Mouse (Mus musculus) stomach, embryonic 14.5 days (tissue): ENCODE data around the gene Fhod1. TPM values are rescaled to one million over a fixed set of nuclear protein-coding genes. Genes with fewer than 3 reads are reported as not detected.
A peak's percentile ranks its signal among the peaks of the same experiment; 100 is the strongest.

Source experiments
- ATAC-seq: fragments of 200-750 bp; cut with Nextera tagmentation; 2 replicates; pipeline ENCODE4 v1.8.0; 2017; ENCODE audit warnings: low read depth, moderate TSS enrichment; ENCODE audit not compliant: insufficient number of reproducible peaks, insufficient read depth, low FRiP score
- H3K27ac ChIP-seq: fragments of 300-500 bp; sonication (generic); 2 replicates; pipeline ENCODE4 v1.5.1; 2014; ENCODE audit warnings: mild to moderate bottlenecking, low read length, moderate library complexity, mixed read lengths
- H3K27me3 ChIP-seq: fragments of 300-500 bp; sonication (generic); 2 replicates; pipeline ENCODE4 v1.6.1; 2014; ENCODE audit warnings: low read length, control low read depth, mixed read lengths; ENCODE audit not compliant: control insufficient read depth, insufficient read depth
- H3K36me3 ChIP-seq: fragments of 300-500 bp; sonication (generic); 2 replicates; pipeline ENCODE4 v1.6.1; 2014; ENCODE audit warnings: mild to moderate bottlenecking, control low read depth, low read length, moderate library complexity, mixed read lengths; ENCODE audit not compliant: control insufficient read depth, insufficient read depth
- H3K4me1 ChIP-seq: fragments of 300-500 bp; sonication (generic); 2 replicates; pipeline ENCODE4 v1.6.1; 2014; ENCODE audit warnings: low read length, control low read depth, mixed read lengths; ENCODE audit not compliant: control insufficient read depth, insufficient read depth
- H3K4me2 ChIP-seq: fragments of 300-500 bp; sonication (generic); replicated peaks from 2 replicates; pipeline ENCODE4 v1.6.1; 2014; ENCODE audit warnings: low read depth, low read length, control low read depth
- H3K4me3 ChIP-seq: fragments of 300-500 bp; sonication (generic); 2 replicates; pipeline ENCODE4 v1.5.1; 2014; ENCODE audit warnings: low read depth, low read length, control low read depth
- H3K9ac ChIP-seq: fragments of 300-500 bp; sonication (generic); replicated peaks from 2 replicates; pipeline ENCODE4 v1.6.1; 2014; ENCODE audit warnings: low read depth, mild to moderate bottlenecking, control low read depth, low read length, moderate library complexity, mixed read lengths
- H3K9me3 ChIP-seq: fragments of 300-500 bp; sonication (generic); 2 replicates; pipeline ENCODE4 v1.6.1; 2016; ENCODE audit warnings: low read depth, low read length, control low read depth; ENCODE audit not compliant: control insufficient read depth
- whole genome bisulfite sequencing: fragments of 180-500 bp; shearing (Covaris S2); extraction: QIAGEN DNeasy Blood & Tissue Kit; methylation state at CpG from one replicate; pipeline ENCODE4 v1.1.7; 2014; 5-methylcytosine and 5-hydroxymethylcytosine counted together
- polyA plus RNA-seq: library from polyadenylated mRNA; unstranded; fragments of >200 nt; fragmentation: Nextera tagmentation; extraction: Ambion mirVana; gene quantifications from 2 replicates; pipeline ENCODE4 v1.2.1, GENCODE M21; 2014

Fhod1 gene
- polyA plus RNA-seq, 1 experiment from 2014 or later, result 3.5 TPM

DNA sequence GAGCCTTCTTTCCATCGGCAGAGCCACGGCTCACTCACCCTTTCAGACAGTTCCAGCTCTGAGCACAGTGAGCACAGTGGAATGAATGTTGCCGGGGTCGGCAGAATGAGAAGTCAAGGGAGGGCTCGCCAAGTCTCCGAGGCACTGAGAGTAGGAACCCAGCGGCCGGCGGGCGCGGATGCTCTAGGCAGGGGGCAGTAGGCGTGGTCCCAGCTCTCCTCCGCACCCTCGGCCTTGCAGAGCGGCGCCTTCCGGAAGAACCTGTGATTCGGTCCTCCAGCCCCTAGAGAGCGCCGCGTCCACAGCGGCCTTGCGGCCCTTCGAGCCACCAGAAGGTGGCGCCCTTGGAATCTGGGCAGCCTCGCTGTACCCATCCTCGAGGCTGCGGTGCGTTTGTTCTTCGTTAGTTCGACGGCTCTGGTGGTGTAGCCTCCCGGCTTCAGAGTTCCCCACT is 26.8 kb upstream of the Fhod1 start:
- H3K27me3 ChIP-seq, result no peaks in the 10 kb centered on the region
- H3K9ac ChIP-seq, result no peak overlapping the region
- no peaks in the 10 kb centered on the region for H3K36me3 ChIP-seq
- peak overlapping the region; percentile 13; the same call in 1 of the 2 replicates for H3K4me3 ChIP-seq
- WGBS, result 33% methylated on average over 33 of the region's 33 CpGs
- H3K4me1 ChIP-seq, result 0 out of 2 replicates have a peak, but pooled peaks cover 7% of the 10 kb centered on the region
- ATAC-seq, result no peak
- peak overlapping the region; percentile 38 for H3K4me2 ChIP-seq
- no peaks in the 10 kb centered on the region for H3K9me3 ChIP-seq
- H3K27ac ChIP-seq, result no peak overlapping the region

- no peaks in the 10 kb centered on the region for H3K4me1 ChIP-seq
- 53% methylated on average over 2 of the region's 2 CpGs for WGBS
- no peaks in the 10 kb centered on the region for H3K36me3 ChIP-seq
- no peak within 1 kb of the TSS for H3K27ac ChIP-seq
- H3K9ac ChIP-seq, result no peak within 1 kb of the TSS
- no peaks in the 10 kb centered on the region for H3K9me3 ChIP-seq
- no peak within 1 kb of the TSS for H3K4me3 ChIP-seq
- H3K27me3 ChIP-seq, result no peaks in the 10 kb centered on the region
- no peak for ATAC-seq
- H3K4me2 ChIP-seq, result no peak within 1 kb of the TSS
Observed at GRCm38 (mm10) chr8:105373032-105373431, 25.3 kb upstream of the Fhod1 start, which contains the start of gene Plekhg4. Gene Plekhg4, plus strand, starts transcription at chr8:105373274.

DNA sequence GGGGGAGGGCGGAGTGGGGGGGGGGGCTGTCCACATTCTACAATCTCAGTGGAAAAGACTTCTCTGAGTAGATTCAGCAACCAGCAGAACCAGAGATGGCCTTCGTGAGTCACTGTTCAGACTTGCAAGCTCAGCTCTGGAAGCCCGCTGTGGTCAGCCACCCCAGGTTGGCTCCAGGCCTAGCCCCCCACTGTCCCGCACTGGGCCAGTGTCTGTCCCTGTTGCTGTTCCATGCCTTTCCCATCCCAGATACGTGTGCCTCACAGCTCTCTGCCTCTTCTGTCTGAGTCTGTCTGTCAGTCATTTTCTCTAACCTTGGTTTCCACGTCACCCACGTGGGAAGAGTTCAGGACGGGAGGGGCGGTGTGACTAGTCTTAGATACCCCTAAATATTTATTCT is 24.7 kb upstream of the Fhod1 start:
- no peaks in the 10 kb centered on the region for H3K4me1 ChIP-seq
- no peak for ATAC-seq
- H3K27me3 ChIP-seq, result no peaks in the 10 kb centered on the region
- no peak overlapping the region for H3K4me3 ChIP-seq
- H3K4me2 ChIP-seq, result no peak overlapping the region
- no peak overlapping the region for H3K9ac ChIP-seq
- 74% methylated on average over 9 of the region's 9 CpGs for WGBS
- H3K36me3 ChIP-seq, result no peaks in the 10 kb centered on the region
- H3K9me3 ChIP-seq, result no peaks in the 10 kb centered on the region
- H3K27ac ChIP-seq, result no peak overlapping the region

DNA sequence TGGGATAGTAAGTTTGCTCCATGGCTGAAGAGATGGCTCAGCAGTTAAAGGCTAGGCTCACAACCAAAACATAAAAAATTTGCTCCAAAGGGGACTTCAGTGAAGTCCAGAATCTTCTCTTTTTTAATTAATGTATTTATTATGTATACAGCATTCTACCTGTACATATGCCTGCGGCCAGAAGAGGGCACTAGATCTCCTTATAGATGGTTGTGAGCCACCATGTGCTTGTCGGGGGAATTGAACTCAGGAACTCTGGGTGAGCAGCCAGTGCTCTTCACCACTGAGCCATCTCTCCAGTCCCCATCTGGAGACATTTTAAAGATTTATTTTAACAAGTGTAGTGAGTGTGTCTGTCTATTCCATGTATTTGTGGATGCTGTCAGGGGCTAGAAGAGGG is 19.4 kb upstream of the Fhod1 start:
- H3K9ac ChIP-seq, result no peak overlapping the region
- 63% methylated on average over 2 of the region's 2 CpGs for WGBS
- no peak overlapping the region for H3K4me2 ChIP-seq
- H3K4me1 ChIP-seq, result 0 out of 2 replicates have a peak, but pooled peaks cover 7% of the 10 kb centered on the region
- no peak for ATAC-seq
- no peaks in the 10 kb centered on the region for H3K36me3 ChIP-seq
- no peak overlapping the region for H3K27ac ChIP-seq
- H3K4me3 ChIP-seq, result no peak overlapping the region
- H3K9me3 ChIP-seq, result no peaks in the 10 kb centered on the region
- no peaks in the 10 kb centered on the region for H3K27me3 ChIP-seq

DNA sequence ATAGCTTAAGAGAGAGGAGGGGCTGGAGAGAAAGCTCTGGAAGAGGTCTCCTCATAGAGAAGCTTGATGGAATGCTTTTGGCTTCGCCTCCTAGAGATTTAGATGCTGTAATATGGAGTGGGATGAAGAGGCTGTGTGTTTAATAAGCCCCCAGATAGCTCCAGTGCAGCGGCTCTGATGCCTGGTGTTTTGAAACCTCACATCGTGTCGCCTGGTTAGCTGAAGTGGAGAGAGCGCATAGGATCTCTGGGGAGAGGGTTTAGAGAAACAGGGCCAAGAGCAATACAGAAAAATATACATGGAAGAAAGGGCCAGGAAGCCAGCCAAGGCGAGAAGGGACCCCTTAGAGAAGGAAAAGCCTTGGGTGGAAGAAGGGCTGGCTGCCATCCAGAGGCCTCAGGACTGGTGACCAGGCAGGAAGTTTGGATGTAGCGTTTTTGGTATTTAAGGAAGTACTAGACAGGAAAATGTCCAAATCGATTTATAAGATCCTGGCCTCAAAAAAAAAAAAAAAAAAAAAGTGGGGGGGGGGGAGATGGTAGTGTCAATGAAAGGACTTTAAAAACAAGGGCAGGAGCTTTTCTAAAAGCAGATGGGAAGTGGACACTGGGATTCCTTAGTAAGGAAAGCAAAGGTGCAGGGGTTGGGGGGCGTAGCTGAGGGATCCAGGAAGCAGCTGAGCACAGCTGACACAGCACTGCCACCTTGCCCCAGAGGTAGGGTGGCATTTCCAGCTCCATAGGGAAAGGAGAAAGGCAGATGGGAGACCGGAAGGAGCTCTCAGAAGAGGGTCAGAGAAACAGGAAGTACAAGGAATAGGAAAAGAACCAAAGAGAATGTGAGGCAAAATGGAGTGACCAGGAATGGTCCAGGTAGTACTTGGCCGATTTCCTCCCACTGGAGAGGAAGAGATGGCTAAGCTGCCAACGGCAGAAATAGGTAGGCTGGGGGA is 14.3 kb upstream of the Fhod1 start:
- no peak for ATAC-seq
- Histone ChIP-seq H3K9me3 (no peaks in the 10 kb centered on the region), H3K4me2 (no peak overlapping the region), H3K4me1 (0 out of 2 replicates have a peak, but pooled peaks cover 7% of the 10 kb centered on the region), H3K27ac (peak overlapping the region; percentile 58; the same call in 1 of the 2 replicates), H3K36me3 (no peaks in the 10 kb centered on the region), H3K4me3 (no peak overlapping the region), H3K9ac (no peak overlapping the region), H3K27me3 (no peaks in the 10 kb centered on the region)
- 57% methylated on average over 12 of the region's 12 CpGs for WGBS

DNA sequence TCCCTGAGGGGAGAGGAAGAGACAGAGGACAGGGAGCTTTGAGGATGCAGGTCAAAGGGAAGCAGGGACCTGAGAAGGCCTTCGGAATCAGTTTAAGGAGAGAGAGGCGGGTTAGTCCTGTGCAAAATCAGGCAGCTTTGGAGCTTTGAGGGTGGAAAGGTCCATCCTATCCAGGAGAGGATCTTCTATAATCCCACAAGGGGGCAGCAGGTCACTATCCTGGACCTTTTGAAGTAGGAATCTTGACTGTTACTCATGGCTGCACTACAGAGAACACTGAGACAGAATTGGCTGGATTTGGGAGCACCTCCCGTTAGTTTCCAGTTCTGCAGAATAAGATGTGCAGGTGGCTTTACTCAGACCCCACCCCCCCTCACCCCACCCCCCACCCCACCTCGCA is 11.9 kb upstream of the Fhod1 start:
- H3K9ac ChIP-seq, result no peak overlapping the region
- 32% methylated on average over 4 of the region's 4 CpGs for WGBS

GRCm38 (mm10) chr8:105359208-105359607 is 11.5 kb upstream of the Fhod1 start:
- 64% methylated on average over 15 of the region's 15 CpGs for WGBS
- H3K9ac ChIP-seq, result no peak overlapping the region
- ATAC-seq, result 0 out of 2 replicates have a peak, but pooled peaks have one; percentile 15
- no peak overlapping the region for H3K4me3 ChIP-seq
- no peak overlapping the region for H3K4me2 ChIP-seq
- peaks cover 7% of the 10 kb centered on the region; the same call in 1 of the 2 replicates for H3K4me1 ChIP-seq
- H3K9me3 ChIP-seq, result no peaks in the 10 kb centered on the region
- H3K27ac ChIP-seq, result no peak overlapping the region
- H3K27me3 ChIP-seq, result no peaks in the 10 kb centered on the region
- no peaks in the 10 kb centered on the region for H3K36me3 ChIP-seq

More for the DNA sequence above, 11.9 kb upstream of the Fhod1 start:
- no peak overlapping the region for H3K27ac ChIP-seq
- H3K36me3 ChIP-seq, result no peaks in the 10 kb centered on the region
- H3K4me2 ChIP-seq, result no peak overlapping the region
- no peak overlapping the region for H3K4me3 ChIP-seq
- peaks cover 7% of the 10 kb centered on the region; the same call in 1 of the 2 replicates for H3K4me1 ChIP-seq
- no peak for ATAC-seq
- no peaks in the 10 kb centered on the region for H3K9me3 ChIP-seq
- H3K27me3 ChIP-seq, result no peaks in the 10 kb centered on the region

DNA sequence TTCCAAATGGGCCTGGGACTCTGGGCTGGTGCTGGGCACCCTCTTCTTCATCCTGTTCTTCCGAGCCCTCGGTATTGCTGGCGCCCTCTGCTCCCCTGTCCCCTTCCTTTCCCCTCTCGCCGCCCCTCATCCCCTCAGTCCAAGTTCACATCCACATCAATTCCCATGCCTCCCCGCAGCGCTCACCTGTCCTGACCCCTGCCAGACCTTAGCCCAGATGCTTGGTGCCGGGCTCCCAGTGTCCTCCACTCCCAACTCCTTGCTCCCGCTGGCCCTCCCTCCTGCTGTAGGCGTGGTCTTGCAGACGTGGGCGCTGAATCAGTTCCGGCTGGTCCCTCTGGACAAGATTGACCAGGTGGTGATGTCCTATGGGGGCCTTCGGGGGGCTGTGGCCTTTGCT is 8.9 kb upstream of the Fhod1 start:
- no peak overlapping the region for H3K9ac ChIP-seq
- no peak overlapping the region for H3K4me3 ChIP-seq
- 84% methylated on average over 14 of the region's 14 CpGs for WGBS
- H3K27ac ChIP-seq, result no peak overlapping the region
- no peaks in the 10 kb centered on the region for H3K36me3 ChIP-seq
- H3K4me2 ChIP-seq, result no peak overlapping the region
- no peaks in the 10 kb centered on the region for H3K27me3 ChIP-seq
- no peaks in the 10 kb centered on the region; the same call in 1 of the 2 replicates for H3K4me1 ChIP-seq
- no peak for ATAC-seq
- H3K9me3 ChIP-seq, result no peaks in the 10 kb centered on the region
